Mouse (Mus musculus) heart, postnatal 14 days (tissue): Measurements from ENCODE around the gene Tsen15. TPM values are rescaled to one million over a fixed set of nuclear protein-coding genes. Genes with fewer than 3 reads are reported as not detected.
A peak's percentile ranks its signal among the peaks of the same experiment; 100 is the strongest.
"Not testable (repeated sequence)": the region's sequence is repeated elsewhere in the genome, so short reads cannot be mapped to it uniquely, and the experiment has no call there.

Source experiments
- DNase-seq, 2 experiments: peaks; one replicate each; pipeline ENCODE4 v3.0.0; 2021 to 2022
- intact Hi-C: fragments of 180-260 bp; cut with DNase I; formaldehyde crosslinking; loops from one replicate; pipeline ENCODE4 v1.15.1; 2025
- total RNA-seq, 2 experiments: library from RNA; stranded (reverse); gene quantifications; 2 replicates each; pipeline ENCODE4 v1.2.3; 2021

Gene Tsen15
- total RNA-seq, 2 experiments from 2014 or later, result 15.4 to 17.4 TPM

- DNase-seq, result no peak
- intact Hi-C loops, result loop anchor here (5.0 kb wide), 1 partner anchor 117 kb away; no protein-coding TSS in a partner anchor
Observed at GRCm38 (mm10) chr1:152394956-152395515, 8.5 kb upstream of the Tsen15 start.

DNA sequence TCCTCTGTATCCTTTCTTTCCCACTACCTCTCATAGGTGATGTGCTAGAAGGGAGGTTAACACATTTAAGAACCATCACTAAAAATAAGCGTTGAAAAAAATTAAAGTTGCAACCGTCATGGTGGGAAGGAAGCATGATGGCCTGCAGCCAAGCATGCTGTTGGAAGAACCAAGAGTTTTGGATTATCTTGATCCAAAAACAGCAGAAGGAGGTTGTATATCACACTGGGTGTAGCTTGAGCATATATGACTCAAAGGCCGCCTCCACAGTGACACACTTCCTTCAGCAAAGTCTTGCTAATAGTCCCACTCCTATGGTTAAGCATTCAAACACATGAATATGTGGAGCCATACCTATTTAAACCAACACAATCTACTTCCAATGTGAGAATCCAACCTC lies 7.6 kb upstream of the Tsen15 start:
- intact Hi-C loops, result loop anchor here (5.0 kb wide), 1 partner anchor 118 kb away; no protein-coding TSS in a partner anchor
- DNase-seq, result no peak

GRCm38 (mm10) chr1:152389271-152389670 lies 2.8 kb upstream of the Tsen15 start:
- DNase-seq, result no peak
- intact Hi-C loops, result no loop called here

GRCm38 (mm10) chr1:152385693-152386092 lies 795 bp downstream of the Tsen15 start:
- intact Hi-C loops, DNase-seq: not testable (repeated sequence)

GRCm38 (mm10) chr1:152384589-152384988 lies 1.9 kb downstream of the Tsen15 start:
- intact Hi-C loops, result no loop called here
- DNase-seq, result no peak

DNA sequence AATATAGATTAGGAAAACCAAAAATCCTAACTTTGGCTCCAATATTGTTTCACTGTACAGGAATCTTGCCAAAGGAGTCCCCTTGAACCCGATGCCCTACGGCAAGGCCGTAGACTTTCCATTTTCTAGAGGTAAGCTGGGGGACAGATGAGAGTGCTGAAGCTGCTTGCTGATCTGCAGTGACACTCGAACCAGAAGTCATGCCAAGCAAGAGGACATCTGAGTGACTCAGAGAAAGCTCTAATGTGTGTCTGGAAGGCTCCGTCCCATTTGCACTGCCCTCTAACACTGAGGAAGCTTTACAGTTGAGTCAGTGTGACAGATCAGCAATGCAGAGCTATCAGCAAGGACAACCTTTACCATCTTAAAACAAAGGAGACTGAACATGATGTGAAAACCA lies 8.2 kb downstream of the Tsen15 start:
- intact Hi-C loops, result no loop called here
- DNase-seq, result no peak

- intact Hi-C loops, result loop anchor here (5.0 kb wide), 2 partner anchors 137 to 277 kb away; partner anchors contain the start of gene 1700025G04Rik
- DNase-seq, result peak; percentile 59 to 76
Observed at GRCm38 (mm10) chr1:152369139-152369538, 17.3 kb downstream of the Tsen15 start.

DNA sequence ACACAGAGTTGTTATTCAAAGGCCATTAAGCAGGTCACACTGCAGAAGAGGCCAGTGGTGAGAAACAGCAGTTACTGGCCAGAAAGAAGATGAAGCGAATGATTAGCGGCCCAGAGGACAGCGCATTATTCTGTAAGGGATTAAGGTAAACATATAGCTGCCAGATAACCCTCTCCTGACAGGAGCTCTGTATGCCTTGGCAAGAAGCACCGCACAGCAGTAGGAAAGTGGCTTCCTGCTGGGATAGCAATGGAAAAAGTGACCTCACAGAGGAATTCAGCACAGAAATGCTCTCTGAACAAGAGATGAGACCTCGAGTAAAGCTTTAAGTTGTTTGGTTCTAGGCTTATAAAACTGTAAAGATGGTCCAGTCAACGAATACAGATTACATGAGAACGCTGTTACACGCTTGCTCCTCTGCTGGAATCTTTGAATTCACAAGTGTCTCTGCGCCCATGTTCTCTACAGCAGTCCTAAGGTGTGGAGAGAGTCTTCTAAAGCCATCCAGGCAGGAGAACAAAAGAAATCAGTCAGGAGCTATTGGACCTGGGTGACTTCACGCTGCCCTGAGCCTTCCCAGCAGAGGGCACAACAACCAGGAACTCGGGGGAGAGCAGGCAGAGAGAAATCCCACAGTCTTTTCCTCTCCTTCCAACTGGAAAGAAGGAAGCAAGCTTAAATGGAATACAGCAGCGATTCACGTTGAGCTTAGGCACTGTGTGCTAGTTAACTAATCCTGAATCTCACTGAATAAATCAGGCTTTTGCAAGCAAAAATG lies 18.0 kb downstream of the Tsen15 start:
- intact Hi-C loops, result loop anchor here (1.0 to 5.0 kb wide), 3 partner anchors 76 to 276 kb away; partner anchors contain the start of gene 1700025G04Rik
- DNase-seq, result peak in 1 of 2 experiments; percentile 13

DNA sequence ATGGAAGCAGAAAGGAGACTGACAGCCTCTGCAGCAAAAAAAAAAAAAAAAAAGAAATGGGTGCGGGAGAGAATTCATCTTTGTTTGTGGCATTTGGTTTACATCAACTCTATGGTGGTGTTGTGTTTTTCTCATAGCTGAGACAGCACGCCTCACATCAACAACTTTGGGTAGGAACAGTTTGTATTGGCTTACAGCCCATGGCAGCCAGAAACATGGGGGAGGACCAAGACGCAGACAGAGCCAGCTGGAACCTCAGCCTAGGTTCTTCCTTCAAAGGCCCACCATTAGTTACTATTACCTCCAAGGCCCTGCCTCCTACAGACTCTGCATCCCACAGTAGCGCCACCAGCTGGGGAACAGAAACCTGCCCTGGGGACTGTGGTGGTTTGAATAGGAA lies 29.8 kb downstream of the Tsen15 start:
- DNase-seq, result peak; percentile 40 to 50
- intact Hi-C loops, result no loop called here

- intact Hi-C loops, result no loop called here
- DNase-seq, result peak; percentile 5 to 35
Observed at GRCm38 (mm10) chr1:152347946-152348345, 38.5 kb downstream of the Tsen15 start.

GRCm38 (mm10) chr1:152324024-152324423 lies 62.5 kb downstream of the Tsen15 start:
- intact Hi-C loops, result no loop called here
- DNase-seq, result no peak

Other genes with a start within 250 kb of the Tsen15 start
- gene Colgalt2, start 13.1 kb upstream of the Tsen15 start, total RNA-seq, result 1 to 10 TPM; 4.4 to 5.5 TPM